Mouse (Mus musculus) hindbrain, postnatal 0 days (tissue): Measurements from ENCODE around the gene Cers6. TPM values are rescaled to one million over a fixed set of nuclear protein-coding genes. Genes with fewer than 3 reads are reported as not detected.

Experiments used
- ATAC-seq: fragments of 200-750 bp; cut with Nextera tagmentation; 2 replicates; pipeline ENCODE4 v1.8.0; 2017; ENCODE audit warnings: mild to moderate bottlenecking, moderate TSS enrichment, moderate library complexity
- DNase-seq: peaks from one replicate; pipeline ENCODE4 v3.0.0-alpha.2; 2015; ENCODE audit warnings: low spot score
- H3K27ac ChIP-seq: fragments of 300-500 bp; sonication (generic); 2 replicates; pipeline ENCODE4 v1.5.1; 2014; ENCODE audit warnings: mild to moderate bottlenecking
- H3K27me3 ChIP-seq: fragments of 300-500 bp; sonication (generic); 2 replicates; pipeline ENCODE4 v1.6.1; 2014; ENCODE audit warnings: low read length, mixed read lengths; ENCODE audit not compliant: insufficient read depth
- H3K36me3 ChIP-seq: fragments of 300-500 bp; sonication (generic); 2 replicates; pipeline ENCODE4 v1.6.1; 2014; ENCODE audit warnings: low read length, mixed read lengths; ENCODE audit not compliant: insufficient read depth
- H3K4me1 ChIP-seq: fragments of 300-500 bp; sonication (generic); 2 replicates; pipeline ENCODE4 v1.6.1; 2014; ENCODE audit warnings: antibody characterized with exemption, low read length, mixed read lengths; ENCODE audit not compliant: insufficient read depth
- H3K4me2 ChIP-seq: fragments of 300-500 bp; sonication (generic); 2 replicates; pipeline ENCODE4 v1.6.1; 2014; ENCODE audit warnings: low read depth, mild to moderate bottlenecking, low read length, moderate library complexity, mixed read lengths
- H3K4me3 ChIP-seq: fragments of 300-500 bp; sonication (generic); 2 replicates; pipeline ENCODE4 v1.5.1; 2014; ENCODE audit warnings: low read length
- H3K9ac ChIP-seq: fragments of 300-500 bp; sonication (generic); replicated peaks from 2 replicates; pipeline ENCODE4 v1.6.1; 2014; ENCODE audit warnings: mild to moderate bottlenecking, low read length, moderate library complexity, mixed read lengths
- H3K9me3 ChIP-seq: fragments of 300-500 bp; sonication (generic); 2 replicates; pipeline ENCODE4 v1.6.1; 2016; ENCODE audit warnings: low read length, mixed read lengths
- CTCF ChIP-seq: IDR thresholded peaks from 2 replicates; pipeline ENCODE4 v1.5.1; 2016; ENCODE audit warnings: antibody characterized with exemption, control low read depth, low read depth
- WGBS: fragments of 180-500 bp; shearing (Covaris S2); extraction: QIAGEN DNeasy Blood & Tissue Kit; methylation state at CpG from one replicate; pipeline ENCODE4 v1.1.7; 2014; 5-methylcytosine and 5-hydroxymethylcytosine counted together
- polyA plus RNA-seq: library from polyadenylated mRNA; unstranded; fragments of >200 nt; fragmentation: Nextera tagmentation; extraction: Ambion mirVana; gene quantifications from 2 replicates; pipeline ENCODE4 v1.2.1, GENCODE M21; 2015
- total RNA-seq: library from RNA; depleted of rRNA; stranded (reverse); fragments of >200 nt; gene quantifications from 2 replicates; pipeline ENCODE4 v1.2.3, GENCODE M21; 2014; rRNA removed

Cers6 gene
- total RNA-seq (58.7 and 60.5 TPM in 2 replicates), polyA plus RNA-seq (22.8 and 25.8 TPM in 2 replicates)

- no peaks in the 10 kb centered on the region for H3K4me1 ChIP-seq
- no peaks in the 10 kb centered on the region for H3K27me3 ChIP-seq
- H3K36me3 ChIP-seq: no peaks in the 10 kb centered on the region
- H3K9ac ChIP-seq: peak within 1 kb of the TSS; percentile 87
- TF ChIP-seq CTCF: peak; percentile 35
- H3K4me2 ChIP-seq: peak within 1 kb of the TSS; percentile 87
- peak within 1 kb of the TSS; percentile 88 for H3K27ac ChIP-seq
- DNase-seq (peak; percentile 98), ATAC-seq (peak; percentile 98)
- peak within 1 kb of the TSS; percentile 90 for H3K4me3 ChIP-seq
- 1% methylated on average over 51 of the region's 53 CpGs for WGBS
- H3K9me3 ChIP-seq: no peaks in the 10 kb centered on the region
Measured at GRCm38 (mm10) chr2:68860904-68861685, at the start of gene Cers6. Gene Cers6, plus strand, starts transcription at chr2:68861441.

GRCm38 (mm10) chr2:68814409-68814808 lies 46.8 kb upstream of the Cers6 start:
- Histone ChIP-seq H3K27ac (no peak overlapping the region), H3K36me3 (no peaks in the 10 kb centered on the region), H3K4me3 (no peak overlapping the region), H3K4me1 (no peaks in the 10 kb centered on the region), H3K4me2 (no peak overlapping the region), H3K27me3 (no peaks in the 10 kb centered on the region), H3K9ac (no peak overlapping the region), H3K9me3 (no peaks in the 10 kb centered on the region)
- TF ChIP-seq CTCF: no peak
- DNase-seq (no peak), ATAC-seq (no peak)
- WGBS: 49% methylated on average over 2 of the region's 2 CpGs

- Histone ChIP-seq H3K27ac (no peak overlapping the region), H3K36me3 (no peaks in the 10 kb centered on the region), H3K4me1 (no peaks in the 10 kb centered on the region), H3K4me3 (no peak overlapping the region), H3K27me3 (no peaks in the 10 kb centered on the region), H3K9ac (no peak overlapping the region), H3K4me2 (no peak overlapping the region), H3K9me3 (no peaks in the 10 kb centered on the region)
- no peak for DNase-seq
- WGBS: 66% methylated on average over 4 of the region's 4 CpGs
- no peak for ATAC-seq
- no peak for TF ChIP-seq CTCF
Measured at GRCm38 (mm10) chr2:68819040-68819439, 42.2 kb upstream of the Cers6 start.

GRCm38 (mm10) chr2:68822152-68822887 lies 38.9 kb upstream of the Cers6 start:
- no peaks in the 10 kb centered on the region for H3K4me1 ChIP-seq
- WGBS: 68% methylated on average over 4 of the region's 4 CpGs
- DNase-seq (peak; percentile 51), ATAC-seq (no peak)
- H3K27me3 ChIP-seq: no peaks in the 10 kb centered on the region
- H3K4me2 ChIP-seq: no peak overlapping the region
- H3K9ac ChIP-seq: no peak overlapping the region
- no peak overlapping the region for H3K27ac ChIP-seq
- H3K4me3 ChIP-seq: no peak overlapping the region
- H3K36me3 ChIP-seq: no peaks in the 10 kb centered on the region
- no peaks in the 10 kb centered on the region for H3K9me3 ChIP-seq
- peak; percentile 40 for TF ChIP-seq CTCF

GRCm38 (mm10) chr2:68825326-68826020 lies 35.8 kb upstream of the Cers6 start:
- Histone ChIP-seq H3K27ac (no peak overlapping the region), H3K9ac (no peak overlapping the region), H3K4me3 (no peak overlapping the region), H3K27me3 (no peaks in the 10 kb centered on the region), H3K9me3 (no peaks in the 10 kb centered on the region), H3K36me3 (no peaks in the 10 kb centered on the region), H3K4me1 (no peaks in the 10 kb centered on the region), H3K4me2 (no peak overlapping the region)
- DNase-seq (no peak), ATAC-seq (no peak)
- TF ChIP-seq CTCF: no peak
- WGBS: 75% methylated on average over 7 of the region's 7 CpGs

- no peak for TF ChIP-seq CTCF
- no peak overlapping the region for H3K4me2 ChIP-seq
- ATAC-seq: no peak
- no peaks in the 10 kb centered on the region for H3K36me3 ChIP-seq
- no peak overlapping the region for H3K9ac ChIP-seq
- no peaks in the 10 kb centered on the region for H3K9me3 ChIP-seq
- WGBS: 91% methylated on average over 5 of the region's 5 CpGs
- no peaks in the 10 kb centered on the region for H3K27me3 ChIP-seq
- no peak overlapping the region for H3K4me3 ChIP-seq
- DNase-seq: no peak
- no peaks in the 10 kb centered on the region for H3K4me1 ChIP-seq
- no peak overlapping the region for H3K27ac ChIP-seq
Measured at GRCm38 (mm10) chr2:68843330-68843729, 17.9 kb upstream of the Cers6 start.
